Mouse (Mus musculus): ENCODE measurements at regions not wholly inside any gene's neighbourhood (a gene's known extent, or its start where the extent isn't known, plus 50 kb on each side); places are given as distances from the start of the nearest gene placed in this dataset.

- in situ Hi-C loops (cut with MboI; ENCODE audit: low sequenced_read_pairs) = no loop called here
Observed at GRCm38 (mm10) chr10:98645681-98646122, 268.5 kb upstream of the Atp2b1 start.

- in situ Hi-C loops (cut with MboI; ENCODE audit: low sequenced_read_pairs) = no loop called here
Observed at GRCm38 (mm10) chr10:98646311-98646999, 267.8 kb upstream of the Atp2b1 start.

DNA sequence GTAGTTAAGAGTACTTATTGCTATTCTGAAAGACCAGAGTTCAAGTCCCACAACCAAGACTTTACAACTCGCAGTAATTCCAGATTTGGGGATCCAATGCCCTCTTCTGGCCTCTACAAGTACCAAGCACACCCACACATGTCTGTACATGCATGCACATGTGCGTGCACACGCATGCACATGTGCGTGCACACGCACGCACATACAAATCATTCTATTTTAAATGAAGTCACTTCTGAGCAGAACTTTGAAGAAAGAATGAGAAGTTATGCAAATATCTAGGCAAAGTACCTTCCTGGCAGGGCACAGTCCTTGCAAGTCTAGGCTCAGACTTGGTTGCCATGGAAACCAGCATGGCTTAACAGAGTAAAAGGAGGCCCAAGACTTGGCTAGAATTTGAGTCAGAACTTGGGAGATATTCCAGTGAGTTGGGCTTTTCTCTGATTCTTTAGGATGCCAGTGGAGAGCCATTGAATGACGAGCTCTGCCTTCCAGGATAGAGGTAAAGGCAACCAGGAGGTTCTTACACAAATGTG lies 265.4 kb upstream of the Atp2b1 start:
- in situ Hi-C loops (cut with MboI; ENCODE audit: low sequenced_read_pairs) = no loop called here

DNA sequence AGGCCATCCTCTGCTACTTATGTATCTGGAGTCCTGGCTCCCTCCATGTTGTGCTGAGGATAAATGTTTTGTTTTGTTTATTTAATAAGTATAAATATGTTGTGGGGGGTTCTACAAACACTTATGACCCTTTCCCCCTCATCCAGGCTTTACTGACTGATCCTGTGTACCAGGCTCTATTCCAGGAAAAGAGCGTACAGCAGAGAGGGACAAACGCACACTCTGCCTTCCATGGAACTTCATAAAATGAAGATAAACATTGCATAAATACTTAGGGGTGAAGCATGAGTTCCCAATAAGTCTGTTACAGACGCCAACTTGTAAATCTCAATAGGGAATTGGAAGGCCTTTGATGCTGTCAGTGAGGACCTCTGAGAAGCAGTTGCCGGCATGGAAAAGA lies 263.7 kb upstream of the Atp2b1 start:
- in situ Hi-C loops (cut with MboI; ENCODE audit: low sequenced_read_pairs) = no loop called here

- in situ Hi-C loops (cut with MboI; ENCODE audit: low sequenced_read_pairs) = no loop called here
Observed at GRCm38 (mm10) chr10:98651127-98651526, 263.1 kb upstream of the Atp2b1 start.

- in situ Hi-C loops (cut with MboI; ENCODE audit: low sequenced_read_pairs) = no loop called here
Observed at GRCm38 (mm10) chr10:98651599-98651998, 262.6 kb upstream of the Atp2b1 start.

GRCm38 (mm10) chr10:98652084-98652483 lies 262.1 kb upstream of the Atp2b1 start:
- in situ Hi-C loops (cut with MboI; ENCODE audit: low sequenced_read_pairs) = no loop called here

- in situ Hi-C loops (cut with MboI; ENCODE audit: low sequenced_read_pairs) = no loop called here
Observed at GRCm38 (mm10) chr10:98660747-98661146, 253.5 kb upstream of the Atp2b1 start.

DNA sequence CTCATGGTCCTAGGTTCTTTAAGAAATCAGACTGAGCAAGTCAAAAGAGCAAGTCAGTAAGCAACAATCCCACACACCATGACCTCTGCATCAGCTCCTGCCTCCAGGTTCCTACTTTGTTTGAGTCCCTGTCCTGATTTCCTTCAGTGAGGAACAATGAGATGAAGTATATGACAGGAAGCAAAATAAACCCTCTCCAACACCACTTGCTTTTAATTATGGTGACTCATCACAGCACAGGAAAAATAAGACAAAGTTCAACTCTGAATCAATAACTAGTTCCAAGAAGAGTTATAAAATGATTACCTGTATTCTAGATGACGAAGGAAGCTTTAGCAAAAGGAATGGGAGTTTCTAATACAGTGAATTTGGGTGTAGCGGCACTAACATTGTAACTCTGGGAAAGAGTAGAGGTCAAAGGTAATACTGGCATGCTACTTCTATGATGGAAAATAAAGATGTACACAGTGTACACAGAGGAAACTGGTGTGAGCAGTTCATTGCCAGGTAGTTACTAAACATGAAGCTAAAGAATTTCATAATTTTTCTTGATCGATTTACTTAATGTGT lies 248.2 kb upstream of the Atp2b1 start:
- in situ Hi-C loops (cut with MboI; ENCODE audit: low sequenced_read_pairs) = no loop called here

- in situ Hi-C loops (cut with MboI; ENCODE audit: low sequenced_read_pairs) = no loop called here
Observed at GRCm38 (mm10) chr10:98667728-98668127, 246.5 kb upstream of the Atp2b1 start.

DNA sequence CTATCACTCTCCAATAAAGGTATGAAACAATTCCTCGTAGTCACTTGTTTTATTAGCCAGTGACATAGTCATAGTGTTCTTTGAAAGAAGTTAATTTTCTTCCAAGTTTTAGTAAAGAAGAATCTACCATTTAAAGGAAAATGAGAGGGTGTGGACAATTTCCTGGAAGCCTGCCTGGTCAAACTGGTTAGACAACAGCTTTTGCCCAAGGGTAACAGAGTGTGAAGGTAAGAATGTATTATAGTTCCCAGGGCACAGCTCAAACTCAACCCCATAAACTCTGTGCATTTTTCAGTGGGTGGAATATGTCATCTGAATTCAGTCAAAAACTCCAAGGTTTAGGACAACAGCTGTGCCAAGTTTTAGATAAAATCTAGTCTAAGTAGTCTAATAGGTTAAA lies 240.1 kb upstream of the Atp2b1 start:
- in situ Hi-C loops (cut with MboI; ENCODE audit: low sequenced_read_pairs) = no loop called here

GRCm38 (mm10) chr10:98676907-98677306 lies 237.3 kb upstream of the Atp2b1 start:
- in situ Hi-C loops (cut with MboI; ENCODE audit: low sequenced_read_pairs) = no loop called here

DNA sequence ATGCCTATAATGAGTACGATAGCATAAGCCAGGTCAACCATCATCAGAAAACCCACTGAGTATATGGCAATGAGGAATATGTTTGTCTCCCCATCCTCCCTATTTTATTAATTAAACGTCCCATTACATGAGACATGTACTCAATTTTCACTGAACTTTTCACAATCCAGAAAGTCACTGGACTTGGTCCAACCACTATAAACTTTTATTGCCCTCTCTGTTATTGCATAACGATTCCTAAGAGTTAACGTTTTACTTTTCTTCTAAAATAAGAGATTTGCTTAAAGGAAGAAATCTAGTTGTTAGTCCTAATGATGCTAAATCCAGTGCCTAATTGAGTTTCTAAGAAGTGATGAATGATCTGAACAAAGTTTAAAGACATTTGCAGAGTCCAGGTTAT lies 236.0 kb upstream of the Atp2b1 start:
- in situ Hi-C loops (cut with MboI; ENCODE audit: low sequenced_read_pairs) = no loop called here

DNA sequence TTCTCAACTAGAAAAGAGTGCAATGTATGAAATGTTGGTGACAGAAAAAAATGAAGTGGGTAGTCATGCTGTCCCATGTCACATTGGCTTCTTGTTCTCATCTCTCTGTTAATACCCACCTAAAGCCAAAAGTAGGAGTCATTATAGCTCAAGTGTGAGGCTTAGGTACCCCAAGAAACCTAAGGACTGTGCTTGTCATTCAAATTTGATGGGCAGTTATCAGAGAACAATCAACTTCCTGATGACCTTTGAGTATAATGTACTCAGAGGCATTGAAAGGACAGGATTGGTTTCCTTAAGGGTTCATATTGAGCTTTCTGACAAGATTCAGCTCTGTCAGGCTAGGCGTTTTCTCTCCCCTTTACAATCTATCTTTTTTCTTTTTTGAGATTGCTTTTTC lies 231.8 kb upstream of the Atp2b1 start:
- in situ Hi-C loops (cut with MboI; ENCODE audit: low sequenced_read_pairs) = no loop called here

DNA sequence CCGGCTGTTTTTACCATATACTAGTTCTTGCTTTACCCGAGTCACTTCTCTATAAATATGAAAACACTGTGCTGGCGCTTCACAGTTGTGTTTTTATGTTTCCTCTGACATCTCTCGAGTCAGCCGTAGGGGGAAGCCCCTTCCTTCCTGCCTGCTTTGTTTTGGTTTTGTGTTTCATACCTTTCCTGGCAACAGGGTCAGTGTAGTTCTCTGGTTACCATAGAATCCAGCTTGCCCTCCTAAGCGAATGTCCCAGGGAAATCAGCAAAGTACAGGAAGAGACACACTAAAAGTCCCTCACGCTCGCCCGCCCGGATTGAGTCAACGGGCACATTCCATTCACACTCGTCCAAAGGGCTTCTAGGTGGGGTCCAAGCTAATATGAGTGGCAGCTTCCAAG lies 230.0 kb upstream of the Atp2b1 start:
- in situ Hi-C loops (cut with MboI; ENCODE audit: low sequenced_read_pairs) = no loop called here

DNA sequence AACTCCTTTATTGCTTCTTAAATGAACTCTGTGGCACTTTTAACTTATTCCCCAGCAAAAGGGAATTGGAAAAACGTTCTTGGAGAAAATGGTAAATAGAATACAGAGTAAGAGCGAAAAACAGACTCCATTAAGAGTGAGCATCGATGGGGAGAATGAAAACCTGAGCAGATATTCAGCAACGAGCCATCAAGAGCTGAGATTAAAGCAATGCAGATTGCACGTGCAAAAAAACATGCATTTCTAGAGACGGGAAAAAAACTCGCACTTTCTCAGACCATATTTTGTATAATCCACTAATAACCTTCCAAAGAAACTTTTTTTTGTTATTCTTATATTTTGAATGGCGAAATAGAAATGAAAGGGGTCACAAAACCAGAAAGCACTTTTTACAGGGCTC lies 229.5 kb upstream of the Atp2b1 start:
- in situ Hi-C loops (cut with MboI; ENCODE audit: low sequenced_read_pairs) = no loop called here

GRCm38 (mm10) chr10:98685739-98686138 lies 228.5 kb upstream of the Atp2b1 start:
- in situ Hi-C loops (cut with MboI; ENCODE audit: low sequenced_read_pairs) = no loop called here

DNA sequence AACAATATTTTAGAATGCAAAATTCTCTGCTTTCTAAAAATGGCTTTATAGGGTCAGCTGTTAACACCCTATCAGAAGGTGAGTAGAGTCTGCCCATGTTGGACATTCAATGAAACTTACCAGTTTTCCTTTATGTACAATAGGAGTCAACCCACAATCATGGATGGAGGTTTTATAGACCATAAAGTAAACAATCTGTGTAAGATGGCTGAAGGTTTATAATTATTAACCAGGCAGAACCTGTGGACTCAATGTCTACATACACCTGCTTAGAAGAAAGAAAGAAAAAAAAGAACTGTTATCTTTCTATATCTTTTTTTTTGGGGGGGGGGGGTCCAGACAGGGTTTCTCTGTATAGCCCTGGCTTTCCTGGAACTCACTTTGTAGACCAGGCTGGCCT lies 227.8 kb upstream of the Atp2b1 start:
- in situ Hi-C loops (cut with MboI; ENCODE audit: low sequenced_read_pairs) = no loop called here

GRCm38 (mm10) chr10:98691816-98692215 lies 222.4 kb upstream of the Atp2b1 start:
- in situ Hi-C loops (cut with MboI; ENCODE audit: low sequenced_read_pairs) = no loop called here

- in situ Hi-C loops (cut with MboI; ENCODE audit: low sequenced_read_pairs) = no loop called here
Observed at GRCm38 (mm10) chr10:98694690-98695370, 219.4 kb upstream of the Atp2b1 start.

GRCm38 (mm10) chr10:98695371-98695725 lies 218.9 kb upstream of the Atp2b1 start:
- in situ Hi-C loops (cut with MboI; ENCODE audit: low sequenced_read_pairs) = no loop called here

DNA sequence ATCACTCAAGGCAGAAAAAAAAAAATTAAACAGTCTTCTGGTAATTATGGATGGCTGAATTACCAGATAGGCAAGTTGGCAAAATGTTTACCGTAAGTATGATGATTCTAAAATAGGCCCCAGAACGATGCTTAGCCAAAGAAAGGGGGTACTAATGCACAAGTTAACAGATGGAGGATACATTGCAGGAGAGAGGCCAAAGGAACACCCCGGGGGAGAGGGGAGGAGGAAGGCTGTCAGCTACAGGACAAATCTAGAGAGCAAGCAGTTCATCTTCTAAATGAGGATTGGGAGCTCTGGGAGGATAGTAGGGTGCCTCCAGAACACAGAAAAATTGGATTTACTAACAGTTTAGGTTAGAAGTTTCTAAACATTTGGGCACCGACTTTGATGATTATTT lies 216.3 kb upstream of the Atp2b1 start:
- in situ Hi-C loops (cut with MboI; ENCODE audit: low sequenced_read_pairs) = no loop called here
